ENCODE assay signal across 21 mouse cellular contexts in genomic region chrX:12426664-12427063, GRCm38 (mm10).
DNase-seq lines count a peak whose midpoint lies in the region; ATAC-seq lines count a peak whose summit lies in the region.
"Had no signal": no experiment of that assay in that cellular context is flagged by ENCODE, and none has a peak within 500 bp of the region (broad histone marks: within the 10 kb centered on the region; RNA-seq: fewer than 3 reads in every experiment).

No protein-coding gene starts in this region.

- H3K36me3 ChIP-seq in forebrain, embryonic 10.5 days (replicated peaks): no peaks in the 10 kb centered on the region
- H3K36me3 ChIP-seq in forebrain, embryonic 15.5 days: no peaks in the 10 kb centered on the region
- H3K36me3 ChIP-seq in midbrain, embryonic 10.5 days: no peaks in the 10 kb centered on the region
- no peaks in the 10 kb centered on the region for H3K36me3 ChIP-seq in midbrain, embryonic 13.5 days
- H3K36me3 ChIP-seq in liver, embryonic 11.5 days (ENCODE audit: control insufficient read depth, insufficient read depth, low read length): no peaks in the 10 kb centered on the region
- H3K36me3 ChIP-seq: embryonic facial prominence, embryonic 13.5 days; embryonic facial prominence, embryonic 15.5 days had no signal

- 25% methylated on average over 4 of the region's 4 CpGs for whole genome bisulfite sequencing in forebrain, embryonic 10.5 days
- WGBS in forebrain, embryonic 15.5 days: 63% methylated on average over 4 of the region's 4 CpGs
- 39% methylated on average over 4 of the region's 4 CpGs for WGBS in midbrain, embryonic 10.5 days
- WGBS in midbrain, embryonic 13.5 days: 40% methylated on average over 4 of the region's 4 CpGs
- 75% methylated on average over 4 of the region's 4 CpGs for WGBS in liver, embryonic 11.5 days

- no peak overlapping the region for H3K4me2 ChIP-seq in forebrain, embryonic 15.5 days (replicated peaks)
- no peak overlapping the region for H3K4me2 ChIP-seq in midbrain, embryonic 13.5 days (replicated peaks)
- no peak overlapping the region for H3K4me2 ChIP-seq in liver, embryonic 11.5 days
- H3K4me2 ChIP-seq: embryonic facial prominence, embryonic 13.5 days; embryonic facial prominence, embryonic 15.5 days; forebrain, embryonic 13.5 days had no signal

- no peaks in the 10 kb centered on the region for H3K9me3 ChIP-seq in forebrain, embryonic 10.5 days
- H3K9me3 ChIP-seq in forebrain, embryonic 15.5 days: no peaks in the 10 kb centered on the region
- no peaks in the 10 kb centered on the region for H3K9me3 ChIP-seq in midbrain, embryonic 10.5 days (replicated peaks)
- H3K9me3 ChIP-seq in midbrain, embryonic 13.5 days: peaks cover 3% of the 10 kb centered on the region; the same call in 1 of the 2 replicates
- no peaks in the 10 kb centered on the region for H3K9me3 ChIP-seq in liver, embryonic 11.5 days (ENCODE audit: control insufficient read depth, low read length)
- H3K9me3 ChIP-seq: embryonic facial prominence, embryonic 13.5 days; embryonic facial prominence, embryonic 15.5 days; forebrain, embryonic 13.5 days had no signal

- ATAC-seq in forebrain, embryonic 15.5 days (replicated peaks): no peak
- ATAC-seq in midbrain, embryonic 13.5 days: no peak
- no peak for ATAC-seq in liver, embryonic 11.5 days (replicated peaks; ENCODE audit: low FRiP score)
- ATAC-seq: forebrain, embryonic 13.5 days; forebrain, embryonic 16.5 days had no signal

- no peak overlapping the region for H3K9ac ChIP-seq in forebrain, embryonic 15.5 days (replicated peaks)
- H3K9ac ChIP-seq in midbrain, embryonic 13.5 days (replicated peaks): no peak overlapping the region
- no peak overlapping the region for H3K9ac ChIP-seq in liver, embryonic 11.5 days (ENCODE audit: low read depth, low read length)
- H3K9ac ChIP-seq: embryonic facial prominence, embryonic 13.5 days; embryonic facial prominence, embryonic 15.5 days; forebrain, embryonic 13.5 days had no signal

- 0 out of 2 replicates have a peak overlapping the region, but pooled peaks have one; percentile 51 for H3K27ac ChIP-seq in forebrain, embryonic 10.5 days
- no peak overlapping the region for H3K27ac ChIP-seq in forebrain, embryonic 15.5 days (replicated peaks)
- 0 out of 2 replicates have a peak overlapping the region, but pooled peaks have one; percentile 1 for H3K27ac ChIP-seq in midbrain, embryonic 10.5 days (replicated peaks)
- no peak overlapping the region for H3K27ac ChIP-seq in midbrain, embryonic 13.5 days
- H3K27ac ChIP-seq in liver, embryonic 11.5 days (ENCODE audit: low read depth, low read length): no peak overlapping the region
- H3K27ac ChIP-seq: embryonic facial prominence, embryonic 13.5 days; embryonic facial prominence, embryonic 15.5 days; forebrain, embryonic 13.5 days had no signal

- DNase-seq in forebrain, embryonic 10.5 days (ENCODE audit: extremely low spot score, low spot score): peak; percentile 15
- DNase-seq in midbrain, embryonic 10.5 days (ENCODE audit: low spot score): peak; percentile 52
- peak; percentile 11 for DNase-seq in embryo, embryonic 11 days
- DNase-seq in embryo, embryonic 9.5 days (ENCODE audit: extremely low spot score): peak; percentile 17
- DNase-seq in adrenal gland, adult 8-10 months: no peak
- DNase-seq in liver, embryonic 11.5 days (ENCODE audit: low spot score): no peak
- DNase-seq: adrenal gland, adult 2 months; adrenal gland, postnatal 14 days; adrenal gland, postnatal 36 days; cerebellum, adult 11-12 months; cerebellum, adult 2 months; cerebellum, adult 9-10 months; cerebellum, postnatal 10 days; cerebellum, postnatal 25 days had no signal

- peaks cover 16% of the 10 kb centered on the region for H3K4me1 ChIP-seq in forebrain, embryonic 10.5 days
- H3K4me1 ChIP-seq in forebrain, embryonic 15.5 days: no peaks in the 10 kb centered on the region
- H3K4me1 ChIP-seq in midbrain, embryonic 10.5 days: peaks cover 18% of the 10 kb centered on the region
- peaks cover 8% of the 10 kb centered on the region; the same call in 1 of the 2 replicates for H3K4me1 ChIP-seq in midbrain, embryonic 13.5 days (replicated peaks)
- H3K4me1 ChIP-seq in liver, embryonic 11.5 days (replicated peaks; ENCODE audit: control insufficient read depth, insufficient read depth, low read length): no peaks in the 10 kb centered on the region
- H3K4me1 ChIP-seq: embryonic facial prominence, embryonic 13.5 days; embryonic facial prominence, embryonic 15.5 days; forebrain, embryonic 13.5 days had no signal

- no peak overlapping the region for H3K4me3 ChIP-seq in forebrain, embryonic 10.5 days
- H3K4me3 ChIP-seq in forebrain, embryonic 15.5 days: no peak overlapping the region
- H3K4me3 ChIP-seq in midbrain, embryonic 10.5 days: no peak overlapping the region
- H3K4me3 ChIP-seq in midbrain, embryonic 13.5 days (replicated peaks): no peak overlapping the region
- no peak overlapping the region for H3K4me3 ChIP-seq in liver, embryonic 11.5 days (ENCODE audit: low read depth, low read length)
- H3K4me3 ChIP-seq: embryonic facial prominence, embryonic 13.5 days; embryonic facial prominence, embryonic 15.5 days; erythroblast, embryonic 14.5 days; forebrain, embryonic 13.5 days had no signal

- H3K27me3 ChIP-seq in forebrain, embryonic 10.5 days (ENCODE audit: poor library complexity, severe bottlenecking): peaks cover 81% of the 10 kb centered on the region
- H3K27me3 ChIP-seq in forebrain, embryonic 15.5 days: no peaks in the 10 kb centered on the region
- H3K27me3 ChIP-seq in midbrain, embryonic 10.5 days (ENCODE audit: low read depth, poor library complexity, severe bottlenecking): peaks cover 86% of the 10 kb centered on the region
- peaks cover 3% of the 10 kb centered on the region; the same call in 1 of the 2 replicates for H3K27me3 ChIP-seq in midbrain, embryonic 13.5 days
- H3K27me3 ChIP-seq in liver, embryonic 11.5 days (replicated peaks; ENCODE audit: control insufficient read depth, insufficient read depth, low read length): no peaks in the 10 kb centered on the region; the same call in 1 of the 2 replicates
- H3K27me3 ChIP-seq: embryonic facial prominence, embryonic 15.5 days; forebrain, embryonic 13.5 days had no signal

Comparison
In these comparisons a context has a peak if more than half of its experiments do, and no peak if none do; other contexts are left out.
1. H3K27ac ChIP-seq: peak in forebrain, embryonic 10.5 days (single experiment) and midbrain, embryonic 10.5 days (single experiment); none in forebrain, embryonic 15.5 days (single experiment), midbrain, embryonic 13.5 days (single experiment) and liver, embryonic 11.5 days (single experiment).
2. DNase-seq: peak in forebrain, embryonic 10.5 days (single experiment), midbrain, embryonic 10.5 days (single experiment), embryo, embryonic 11 days (single experiment) and embryo, embryonic 9.5 days (single experiment); none in adrenal gland, adult 8-10 months (single experiment) and liver, embryonic 11.5 days (single experiment).